Mouse (Mus musculus) erythroblast, embryonic 14.5 days (primary cell): ENCODE measurements around the gene Gm13275. TPM values are rescaled to one million over a fixed set of nuclear protein-coding genes. Genes with fewer than 3 reads are reported as not detected.
"Not testable (repeated sequence)": the region's sequence is repeated elsewhere in the genome, so short reads cannot be mapped to it uniquely, and the experiment has no call there.

ENCODE experiments used
- H3K27me3 ChIP-seq: 2 replicates; pipeline ENCODE4 v1.6.1; 2012; ENCODE audit warnings: inconsistent platforms; ENCODE audit not compliant: control insufficient read depth
- H3K36me3 ChIP-seq: 2 replicates; pipeline ENCODE4 v1.6.1; 2012; ENCODE audit warnings: mild to moderate bottlenecking, inconsistent platforms; ENCODE audit not compliant: control insufficient read depth
- H3K4me1 ChIP-seq: 2 replicates; pipeline ENCODE4 v1.6.1; 2012; ENCODE audit warnings: inconsistent platforms; ENCODE audit not compliant: control insufficient read depth
- H3K4me3 ChIP-seq: replicated peaks from 2 replicates; pipeline ENCODE3; 2012; ENCODE audit warnings: moderate library complexity, mild to moderate bottlenecking, inconsistent platforms
- H3K9me3 ChIP-seq: 2 replicates; pipeline ENCODE4 v1.6.1; 2012; ENCODE audit warnings: low read length, inconsistent platforms, mixed read lengths; ENCODE audit not compliant: control insufficient read depth
- polyA plus RNA-seq: library from polyadenylated mRNA; stranded (reverse); fragments of >175 nt; gene quantifications from 2 replicates; pipeline ENCODE4 v1.2.3, GENCODE M21; 2012

The Gm13275 gene
- polyA plus RNA-seq, 1 experiment: not detected

DNA sequence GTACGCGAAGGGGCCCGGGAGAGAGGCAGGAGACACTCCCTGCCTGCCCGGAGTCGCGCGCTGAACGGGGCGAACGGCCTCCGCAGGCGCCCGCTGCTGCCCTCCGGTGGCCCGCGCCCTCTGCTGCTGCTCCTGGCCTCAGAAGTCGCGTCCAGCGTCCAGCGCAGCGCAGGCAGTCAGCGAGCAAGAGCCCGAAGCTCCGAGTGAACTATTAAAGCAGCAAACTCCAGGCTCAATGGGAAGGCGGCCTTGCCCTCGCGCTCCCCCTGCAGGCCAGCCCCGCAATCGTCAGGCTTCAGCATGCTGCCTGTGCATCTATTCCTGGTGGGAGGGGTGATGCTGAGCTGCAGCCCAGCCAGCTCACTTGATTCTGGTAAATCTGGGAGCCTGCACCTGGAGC is 14.7 kb upstream of the Gm13275 start, which contains the start of gene Gm13272:
Gm13272 (plus strand) TSS at position 301 of the 400 bp plus-strand sequence.
- not testable (repeated sequence) for H3K4me1 ChIP-seq, H3K36me3 ChIP-seq, H3K9me3 ChIP-seq, H3K27me3 ChIP-seq, H3K4me3 ChIP-seq

DNA sequence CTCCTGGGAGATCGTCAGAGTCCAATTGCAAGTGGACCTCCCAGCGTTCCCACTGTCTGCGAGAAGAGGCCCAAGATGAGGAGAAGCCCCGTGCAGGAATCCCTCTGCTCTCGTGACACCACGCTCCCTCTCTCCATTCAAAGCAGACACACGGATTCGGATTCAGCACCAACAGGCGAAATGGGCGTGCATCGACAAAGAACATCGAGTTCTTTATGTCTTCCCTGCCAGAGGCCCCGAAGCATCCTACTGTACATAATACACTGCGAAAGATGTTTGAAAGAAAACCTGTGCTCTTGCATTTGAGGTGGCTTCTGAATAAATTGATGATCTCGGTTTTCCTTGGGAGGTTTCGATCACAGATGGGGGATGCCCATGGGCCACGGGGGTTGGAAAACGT is 14.0 kb upstream of the Gm13275 start:
- not testable (repeated sequence) for H3K27me3 ChIP-seq, H3K9me3 ChIP-seq, H3K36me3 ChIP-seq, H3K4me1 ChIP-seq, H3K4me3 ChIP-seq

DNA sequence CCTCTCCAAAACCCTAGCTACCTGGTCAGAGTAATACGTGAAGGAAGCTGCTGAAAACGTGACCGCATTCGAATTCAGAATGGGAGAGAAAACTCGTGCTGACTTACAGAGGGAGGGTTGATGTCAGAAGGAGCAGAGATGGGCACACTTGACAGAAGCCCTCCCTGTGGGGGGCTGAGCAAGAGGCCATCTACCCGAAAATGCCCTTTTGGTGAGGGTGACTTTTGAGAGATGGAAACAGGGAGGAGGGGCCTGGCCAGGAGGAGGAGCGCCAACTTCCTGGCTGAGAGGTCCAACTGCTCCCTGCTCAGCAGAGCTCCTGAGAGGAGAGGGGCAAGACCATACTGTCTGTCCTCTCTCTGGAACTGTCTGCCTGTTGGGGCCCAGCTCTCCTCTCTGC is 12.5 kb upstream of the Gm13275 start, which contains the start of gene Ifnz:
Ifnz (plus strand) TSS at position 301 of the 400 bp plus-strand sequence.
- H3K4me1 ChIP-seq, H3K27me3 ChIP-seq, H3K9me3 ChIP-seq, H3K4me3 ChIP-seq, H3K36me3 ChIP-seq: not testable (repeated sequence)

DNA sequence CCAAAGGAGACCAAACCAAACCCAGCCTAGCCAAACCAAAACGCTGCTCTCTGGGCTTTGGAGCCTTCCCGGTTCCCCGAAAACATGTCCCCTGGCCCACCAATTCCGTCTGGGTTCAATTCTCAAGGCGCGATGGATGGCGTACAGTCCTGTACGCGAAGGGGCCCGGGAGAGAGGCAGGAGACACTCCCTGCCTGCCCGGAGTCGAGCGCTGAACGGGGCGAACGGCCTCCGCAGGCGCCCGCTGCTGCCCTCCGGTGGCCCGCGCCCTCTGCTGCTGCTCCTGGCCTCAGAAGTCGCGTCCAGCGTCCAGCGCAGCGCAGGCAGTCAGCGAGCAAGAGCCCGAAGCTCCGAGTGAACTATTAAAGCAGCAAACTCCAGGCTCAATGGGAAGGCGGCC is 12.0 kb upstream of the Gm13275 start:
- not testable (repeated sequence) for H3K27me3 ChIP-seq, H3K4me1 ChIP-seq, H3K36me3 ChIP-seq, H3K4me3 ChIP-seq, H3K9me3 ChIP-seq

DNA sequence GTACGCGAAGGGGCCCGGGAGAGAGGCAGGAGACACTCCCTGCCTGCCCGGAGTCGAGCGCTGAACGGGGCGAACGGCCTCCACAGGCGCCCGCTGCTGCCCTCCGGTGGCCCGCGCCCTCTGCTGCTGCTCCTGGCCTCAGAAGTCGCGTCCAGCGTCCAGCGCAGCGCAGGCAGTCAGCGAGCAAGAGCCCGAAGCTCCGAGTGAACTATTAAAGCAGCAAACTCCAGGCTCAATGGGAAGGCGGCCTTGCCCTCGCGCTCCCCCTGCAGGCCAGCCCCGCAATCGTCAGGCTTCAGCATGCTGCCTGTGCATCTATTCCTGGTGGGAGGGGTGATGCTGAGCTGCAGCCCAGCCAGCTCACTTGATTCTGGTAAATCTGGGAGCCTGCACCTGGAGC is 8.9 kb upstream of the Gm13275 start, which contains the start of gene Gm13276:
Gm13276 (plus strand) TSS at position 301 of the 400 bp plus-strand sequence.
- H3K27me3 ChIP-seq, H3K9me3 ChIP-seq, H3K4me1 ChIP-seq, H3K36me3 ChIP-seq, H3K4me3 ChIP-seq: not testable (repeated sequence)

DNA sequence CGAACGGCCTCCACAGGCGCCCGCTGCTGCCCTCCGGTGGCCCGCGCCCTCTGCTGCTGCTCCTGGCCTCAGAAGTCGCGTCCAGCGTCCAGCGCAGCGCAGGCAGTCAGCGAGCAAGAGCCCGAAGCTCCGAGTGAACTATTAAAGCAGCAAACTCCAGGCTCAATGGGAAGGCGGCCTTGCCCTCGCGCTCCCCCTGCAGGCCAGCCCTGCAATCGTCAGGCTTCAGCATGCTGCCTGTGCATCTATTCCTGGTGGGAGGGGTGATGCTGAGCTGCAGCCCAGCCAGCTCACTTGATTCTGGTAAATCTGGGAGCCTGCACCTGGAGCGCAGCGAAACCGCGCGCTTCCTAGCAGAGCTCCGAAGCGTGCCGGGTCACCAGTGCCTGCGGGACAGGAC is 5.9 kb upstream of the Gm13275 start, which contains the start of gene Gm13277:
Gm13277 (plus strand) TSS at position 231 of the 400 bp plus-strand sequence.
- H3K4me1 ChIP-seq, H3K4me3 ChIP-seq, H3K9me3 ChIP-seq, H3K36me3 ChIP-seq, H3K27me3 ChIP-seq: not testable (repeated sequence)

DNA sequence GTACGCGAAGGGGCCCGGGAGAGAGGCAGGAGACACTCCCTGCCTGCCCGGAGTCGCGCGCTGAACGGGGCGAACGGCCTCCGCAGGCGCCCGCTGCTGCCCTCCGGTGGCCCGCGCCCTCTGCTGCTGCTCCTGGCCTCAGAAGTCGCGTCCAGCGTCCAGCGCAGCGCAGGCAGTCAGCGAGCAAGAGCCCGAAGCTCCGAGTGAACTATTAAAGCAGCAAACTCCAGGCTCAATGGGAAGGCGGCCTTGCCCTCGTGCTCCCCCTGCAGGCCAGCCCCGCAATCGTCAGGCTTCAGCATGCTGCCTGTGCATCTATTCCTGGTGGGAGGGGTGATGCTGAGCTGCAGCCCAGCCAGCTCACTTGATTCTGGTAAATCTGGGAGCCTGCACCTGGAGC is 3.0 kb upstream of the Gm13275 start, which contains the start of gene Gm13278:
Gm13278 (plus strand) TSS at position 301 of the 400 bp plus-strand sequence.
- not testable (repeated sequence) for H3K4me1 ChIP-seq, H3K4me3 ChIP-seq, H3K9me3 ChIP-seq, H3K36me3 ChIP-seq, H3K27me3 ChIP-seq

DNA sequence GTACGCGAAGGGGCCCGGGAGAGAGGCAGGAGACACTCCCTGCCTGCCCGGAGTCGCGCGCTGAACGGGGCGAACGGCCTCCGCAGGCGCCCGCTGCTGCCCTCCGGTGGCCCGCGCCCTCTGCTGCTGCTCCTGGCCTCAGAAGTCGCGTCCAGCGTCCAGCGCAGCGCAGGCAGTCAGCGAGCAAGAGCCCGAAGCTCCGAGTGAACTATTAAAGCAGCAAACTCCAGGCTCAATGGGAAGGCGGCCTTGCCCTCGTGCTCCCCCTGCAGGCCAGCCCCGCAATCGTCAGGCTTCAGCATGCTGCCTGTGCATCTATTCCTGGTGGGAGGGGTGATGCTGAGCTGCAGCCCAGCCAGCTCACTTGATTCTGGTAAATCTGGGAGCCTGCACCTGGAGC is 2.8 kb downstream of the Gm13275 start, which contains the start of gene Gm13279:
Gm13279 (plus strand) TSS at position 301 of the 400 bp plus-strand sequence.
- not testable (repeated sequence) for H3K27me3 ChIP-seq, H3K4me3 ChIP-seq, H3K9me3 ChIP-seq, H3K4me1 ChIP-seq, H3K36me3 ChIP-seq

DNA sequence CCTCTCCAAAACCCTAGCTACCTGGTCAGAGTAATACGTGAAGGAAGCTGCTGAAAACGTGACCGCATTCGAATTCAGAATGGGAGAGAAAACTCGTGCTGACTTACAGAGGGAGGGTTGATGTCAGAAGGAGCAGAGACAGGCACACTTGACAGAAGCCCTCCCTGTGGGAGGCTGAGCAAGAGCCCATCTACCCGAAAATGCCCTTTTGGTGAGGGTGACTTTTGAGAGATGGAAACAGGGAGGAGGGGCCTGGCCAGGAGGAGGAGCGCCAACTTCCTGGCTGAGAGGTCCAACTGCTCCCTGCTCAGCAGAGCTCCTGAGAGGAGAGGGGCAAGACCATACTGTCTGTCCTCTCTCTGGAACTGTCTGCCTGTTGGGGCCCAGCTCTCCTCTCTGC is 5.1 kb downstream of the Gm13275 start, which contains the start of gene Gm13285:
Gm13285 (plus strand) TSS at position 301 of the 400 bp plus-strand sequence.
- H3K4me3 ChIP-seq, H3K4me1 ChIP-seq, H3K36me3 ChIP-seq, H3K27me3 ChIP-seq, H3K9me3 ChIP-seq: not testable (repeated sequence)

DNA sequence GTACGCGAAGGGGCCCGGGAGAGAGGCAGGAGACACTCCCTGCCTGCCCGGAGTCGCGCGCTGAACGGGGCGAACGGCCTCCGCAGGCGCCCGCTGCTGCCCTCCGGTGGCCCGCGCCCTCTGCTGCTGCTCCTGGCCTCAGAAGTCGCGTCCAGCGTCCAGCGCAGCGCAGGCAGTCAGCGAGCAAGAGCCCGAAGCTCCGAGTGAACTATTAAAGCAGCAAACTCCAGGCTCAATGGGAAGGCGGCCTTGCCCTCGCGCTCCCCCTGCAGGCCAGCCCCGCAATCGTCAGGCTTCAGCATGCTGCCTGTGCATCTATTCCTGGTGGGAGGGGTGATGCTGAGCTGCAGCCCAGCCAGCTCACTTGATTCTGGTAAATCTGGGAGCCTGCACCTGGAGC is 8.7 kb downstream of the Gm13275 start, which contains the start of gene Gm13287:
Gm13287 (plus strand) TSS at position 301 of the 400 bp plus-strand sequence.
- H3K4me1 ChIP-seq, H3K4me3 ChIP-seq, H3K9me3 ChIP-seq, H3K27me3 ChIP-seq, H3K36me3 ChIP-seq: not testable (repeated sequence)

DNA sequence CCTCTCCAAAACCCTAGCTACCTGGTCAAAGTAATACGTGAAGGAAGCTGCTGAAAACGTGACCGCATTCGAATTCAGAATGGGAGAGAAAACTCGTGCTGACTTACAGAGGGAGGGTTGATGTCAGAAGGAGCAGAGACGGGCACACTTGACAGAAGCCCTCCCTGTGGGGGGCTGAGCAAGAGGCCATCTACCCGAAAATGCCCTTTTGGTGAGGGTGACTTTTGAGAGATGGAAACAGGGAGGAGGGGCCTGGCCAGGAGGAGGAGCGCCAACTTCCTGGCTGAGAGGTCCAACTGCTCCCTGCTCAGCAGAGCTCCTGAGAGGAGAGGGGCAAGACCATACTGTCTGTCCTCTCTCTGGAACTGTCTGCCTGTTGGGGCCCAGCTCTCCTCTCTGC is 10.9 kb downstream of the Gm13275 start, which contains the start of gene Gm13288:
Gm13288 (plus strand) TSS at position 301 of the 400 bp plus-strand sequence.
- not testable (repeated sequence) for H3K36me3 ChIP-seq, H3K4me3 ChIP-seq, H3K4me1 ChIP-seq, H3K27me3 ChIP-seq, H3K9me3 ChIP-seq

DNA sequence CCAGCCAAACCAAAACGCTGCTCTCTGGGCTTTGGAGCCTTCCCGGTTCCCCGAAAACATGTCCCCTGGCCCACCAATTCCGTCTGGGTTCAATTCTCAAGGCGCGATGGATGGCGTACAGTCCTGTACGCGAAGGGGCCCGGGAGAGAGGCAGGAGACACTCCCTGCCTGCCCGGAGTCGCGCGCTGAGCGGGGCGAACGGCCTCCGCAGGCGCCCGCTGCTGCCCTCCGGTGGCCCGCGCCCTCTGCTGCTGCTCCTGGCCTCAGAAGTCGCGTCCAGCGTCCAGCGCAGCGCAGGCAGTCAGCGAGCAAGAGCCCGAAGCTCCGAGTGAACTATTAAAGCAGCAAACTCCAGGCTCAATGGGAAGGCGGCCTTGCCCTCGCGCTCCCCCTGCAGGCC is 11.5 kb downstream of the Gm13275 start:
- H3K4me3 ChIP-seq, H3K27me3 ChIP-seq, H3K36me3 ChIP-seq, H3K4me1 ChIP-seq, H3K9me3 ChIP-seq: not testable (repeated sequence)
